Mouse (Mus musculus) cortical plate, adult 2 months (tissue): ENCODE measurements around the gene Kcnk7.

Experiments used
- CTCF ChIP-seq: fragments of 200-500 bp; IDR thresholded peaks from 2 replicates; pipeline ENCODE4 v1.5.1; 2011; ENCODE audit warnings: mild to moderate bottlenecking, control low read depth, low read length; ENCODE audit not compliant: insufficient read depth; ENCODE audit errors: extremely low read depth
- POLR2A ChIP-seq: fragments of 200-500 bp; IDR thresholded peaks from 2 replicates; pipeline ENCODE4 v1.6.1; 2011; ENCODE audit warnings: mild to moderate bottlenecking, low read length, control low read depth; ENCODE audit not compliant: insufficient read depth; ENCODE audit errors: extremely low read depth

DNA sequence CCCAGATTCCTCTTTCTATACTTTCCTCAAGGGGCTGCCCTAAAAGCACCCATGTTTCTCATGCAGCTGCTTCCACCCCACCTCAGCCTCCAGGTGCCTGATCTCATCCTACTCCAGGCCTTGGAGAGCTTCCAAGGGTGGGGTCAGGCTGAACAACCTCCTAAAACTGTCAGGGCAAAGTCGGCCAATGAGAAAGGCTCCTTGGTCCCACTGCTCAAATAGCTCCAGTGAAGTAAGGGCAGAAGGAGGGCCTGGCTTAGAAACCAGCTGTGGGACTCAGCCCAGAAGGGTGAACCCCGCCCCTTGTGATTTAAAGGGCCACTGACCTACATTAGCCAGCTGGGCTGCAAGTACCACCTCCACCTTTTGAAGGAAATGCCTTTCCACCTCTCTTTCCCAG lies 9.6 kb downstream of the Kcnk7 start:
- TF ChIP-seq POLR2A (no peak), CTCF (no peak)
